Mouse (Mus musculus): Measurements from ENCODE around the gene Rock2. TPM values are rescaled to one million over a fixed set of nuclear protein-coding genes. Genes with fewer than 3 reads are reported as not detected.
A peak's percentile ranks its signal among the peaks of the same experiment; 100 is the strongest.

The Rock2 gene
- polyA plus RNA-seq, 1 experiment, result 3.1 TPM

DNA sequence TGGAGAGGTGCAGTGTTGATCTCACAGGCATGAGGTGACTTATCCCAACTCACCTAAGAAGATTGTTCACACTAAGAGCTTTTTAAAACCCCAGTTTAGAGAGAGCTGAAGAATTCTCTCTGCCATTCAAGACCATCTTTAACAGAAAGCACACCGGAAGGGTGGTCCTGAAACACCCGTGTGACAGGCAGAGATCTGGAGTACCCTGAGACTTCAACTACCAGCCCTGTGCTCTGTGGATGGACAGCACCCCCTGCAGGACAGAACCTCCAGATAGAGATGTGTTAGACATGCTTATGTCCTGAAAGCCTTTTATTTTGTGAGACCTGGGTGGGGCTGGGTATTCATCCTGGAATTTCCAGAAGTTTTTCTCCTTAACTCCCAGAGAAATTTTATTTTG lies 140.4 kb downstream of the Rock2 start:
- H3K27me3 ChIP-seq (ENCODE audit: control insufficient read depth, insufficient read depth, low read length), result no peaks in the 10 kb centered on the region
- no peaks in the 10 kb centered on the region for H3K36me3 ChIP-seq (ENCODE audit: control insufficient read depth, insufficient read depth, low read length)
- H3K27ac ChIP-seq (ENCODE audit: insufficient read depth, low read length), result no peak overlapping the region
- TF ChIP-seq CTCF (IDR thresholded peaks at IDR 0.05; ENCODE audit: extremely low read depth, insufficient read depth, insufficient read length, insufficient replicate concordance) (peak; percentile 56; the same call in 1 of the 2 replicates), POLR2A (IDR thresholded peaks at IDR 0.05; ENCODE audit: low read depth, low read length) (no peak)
- H3K4me3 ChIP-seq (ENCODE audit: extremely low read depth, insufficient read depth, insufficient read length), result no peak overlapping the region
- 50% methylated on average over 2 of the region's 2 CpGs for WGBS
- DNase-seq (ENCODE audit: low read depth in 1 of 2, low spot score in 2 of 2), result peak in 1 of 2 experiments; percentile 65
- H3K4me1 ChIP-seq (ENCODE audit: control insufficient read depth, insufficient read depth, insufficient read length), result no peaks in the 10 kb centered on the region; the same call in 1 of the 2 replicates

DNA sequence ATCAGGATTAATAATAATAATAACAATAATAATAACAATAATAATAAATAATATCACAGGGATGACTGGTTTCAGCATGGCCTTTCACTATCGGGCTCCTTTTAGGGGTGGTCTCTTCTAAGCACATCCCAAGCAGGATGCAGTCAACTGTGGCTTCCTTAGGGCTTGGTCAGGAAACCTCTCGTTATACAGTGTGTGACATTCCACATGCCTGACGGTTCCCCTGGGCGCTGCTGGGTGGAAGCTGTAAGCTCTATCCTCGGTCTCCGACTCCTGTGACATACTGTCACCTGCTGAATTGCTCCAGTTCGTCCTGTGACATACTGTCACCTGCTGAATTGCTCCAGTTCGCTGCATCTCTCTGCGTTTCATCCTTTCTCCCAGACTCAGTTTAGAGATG lies 141.8 kb downstream of the Rock2 start:
- H3K27me3 ChIP-seq (ENCODE audit: control insufficient read depth, insufficient read depth, low read length), result no peaks in the 10 kb centered on the region
- TF ChIP-seq CTCF (IDR thresholded peaks at IDR 0.05; ENCODE audit: extremely low read depth, insufficient read depth, insufficient read length, insufficient replicate concordance), result no peak
- no peak for TF ChIP-seq POLR2A (IDR thresholded peaks at IDR 0.05; ENCODE audit: low read depth, low read length)
- 72% methylated on average over 9 of the region's 9 CpGs for WGBS
- no peak overlapping the region for H3K27ac ChIP-seq (ENCODE audit: insufficient read depth, low read length)
- DNase-seq (ENCODE audit: low read depth in 1 of 2, low spot score in 2 of 2), result no peak
- H3K36me3 ChIP-seq (ENCODE audit: control insufficient read depth, insufficient read depth, low read length), result no peaks in the 10 kb centered on the region
- no peak overlapping the region for H3K4me3 ChIP-seq (ENCODE audit: extremely low read depth, insufficient read depth, insufficient read length)
- H3K4me1 ChIP-seq (ENCODE audit: control insufficient read depth, insufficient read depth, insufficient read length), result no peaks in the 10 kb centered on the region; the same call in 1 of the 2 replicates

DNA sequence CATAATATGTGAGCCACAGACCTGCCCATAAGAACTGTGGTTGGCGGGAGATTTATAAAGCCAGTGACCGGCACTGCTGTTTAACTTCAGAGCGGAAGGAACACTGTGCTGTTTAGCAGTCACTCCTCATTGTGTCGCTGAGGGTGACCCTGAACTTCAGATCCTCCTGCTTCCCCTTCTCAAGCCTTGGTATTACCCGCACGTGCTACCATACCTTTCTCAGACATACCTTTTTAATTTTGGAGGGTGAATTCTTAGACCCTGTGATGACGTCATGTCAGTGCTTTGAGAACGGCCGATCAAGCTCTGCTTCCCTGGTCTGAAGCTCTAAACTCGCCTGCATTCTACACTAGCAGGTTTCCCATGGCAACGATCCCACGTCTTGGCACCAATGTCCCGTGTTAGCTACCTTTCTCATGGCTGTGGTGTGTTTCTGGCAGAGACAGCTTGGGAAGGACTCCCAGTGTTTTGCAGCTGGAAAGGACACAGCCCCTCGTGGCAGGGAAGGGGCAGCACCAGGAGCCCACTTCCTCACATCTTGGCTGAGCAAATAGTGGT lies 142.4 kb downstream of the Rock2 start:
- DNase-seq (ENCODE audit: low read depth in 1 of 2, low spot score in 2 of 2), result no peak
- Histone ChIP-seq H3K36me3 (ENCODE audit: control insufficient read depth, insufficient read depth, low read length) (no peaks in the 10 kb centered on the region), H3K4me1 (ENCODE audit: control insufficient read depth, insufficient read depth, insufficient read length) (no peaks in the 10 kb centered on the region; the same call in 1 of the 2 replicates), H3K27me3 (ENCODE audit: control insufficient read depth, insufficient read depth, low read length) (no peaks in the 10 kb centered on the region), H3K4me3 (ENCODE audit: extremely low read depth, insufficient read depth, insufficient read length) (no peak overlapping the region), H3K27ac (ENCODE audit: insufficient read depth, low read length) (no peak overlapping the region)
- 55% methylated on average over 14 of the region's 14 CpGs for WGBS
- no peak for TF ChIP-seq CTCF (IDR thresholded peaks at IDR 0.05; ENCODE audit: extremely low read depth, insufficient read depth, insufficient read length, insufficient replicate concordance)
- no peak for TF ChIP-seq POLR2A (IDR thresholded peaks at IDR 0.05; ENCODE audit: low read depth, low read length)

Other genes starting within 250 kb of the Rock2 start
- 0.08 and 0.11 TPM in 2 replicates for gene Ntsr2, start 241.5 kb upstream of the Rock2 start, polyA plus RNA-seq (2012; rRNA removed)
- gene Greb1, start 94.0 kb upstream of the Rock2 start, polyA plus RNA-seq (2012; rRNA removed), result 0.59 and 0.64 TPM in 2 replicates
- gene E2f6, start 83.9 kb upstream of the Rock2 start, polyA plus RNA-seq (2012; rRNA removed), result 6.5 and 9.8 TPM in 2 replicates
- gene Pqlc3, start 105.5 kb downstream of the Rock2 start, polyA plus RNA-seq (2012; rRNA removed), result 42.5 and 86.2 TPM in 2 replicates
- gene 2410004P03Rik, start 116.8 kb downstream of the Rock2 start, polyA plus RNA-seq (2012; rRNA removed), result 0.07 and 0.32 TPM in 2 replicates